Mouse (Mus musculus): Measurements from ENCODE around the gene Gm20517. TPM values are rescaled to one million over a fixed set of nuclear protein-coding genes. Genes with fewer than 3 reads are reported as not detected.

Gm20517 gene
- total RNA-seq, 1 experiment = 5.4 TPM

- Histone ChIP-seq H3K9me3 (ENCODE audit: control insufficient read depth, insufficient read depth, low read depth, low read length) (no peaks in the 10 kb centered on the region), H3K9ac (ENCODE audit: insufficient read depth, low read depth, low read length, poor library complexity, severe bottlenecking) (peak overlapping the region; percentile 80), H3K4me3 (ENCODE audit: insufficient read depth in 1 of 2, low read depth in 1 of 2, low read length in 2 of 2, poor library complexity in 1 of 2, severe bottlenecking in 1 of 2) (peak overlapping the region; percentile 48 to 57), H3K27ac (ENCODE audit: insufficient read depth, low read depth, low read length, poor library complexity, severe bottlenecking) (peak overlapping the region; percentile 84), H3K36me3 (ENCODE audit: control insufficient read depth, insufficient read depth, low read length, poor library complexity, severe bottlenecking) (peaks cover 12% of the 10 kb centered on the region; the same call in 1 of the 2 replicates), H3K4me1 (ENCODE audit: control insufficient read depth in 2 of 2, insufficient read depth in 2 of 2, low read length in 2 of 2, poor library complexity in 1 of 2) (peaks cover 0 to 37% of the 10 kb centered on the region in 2 experiments; a peak in 3 of 4 replicates)
- in situ Hi-C loops (cut with MboI; ENCODE audit: low sequenced_read_pairs in 2 of 2, unreplicated experiment in 2 of 2) = no loop called here
- DNase-seq (ENCODE audit: low read depth, low spot score) = no peak
- no peak for TF ChIP-seq CHD2 (IDR thresholded peaks at IDR 0.05; ENCODE audit: low read depth, low read length)
- no peak for TF ChIP-seq HCFC1 (IDR thresholded peaks at IDR 0.05; ENCODE audit: borderline replicate concordance, insufficient read depth, low read length)
- TF ChIP-seq ZNF384 (IDR thresholded peaks at IDR 0.05; ENCODE audit: low read depth, low read length) = no peak
- TF ChIP-seq ZC3H11A (IDR thresholded peaks at IDR 0.05; ENCODE audit: borderline replicate concordance, low read depth, low read length) = no peak
- TF ChIP-seq MAFK (IDR thresholded peaks at IDR 0.05; ENCODE audit: insufficient read depth, low read depth, low read length) = no peak
Measured at GRCm38 (mm10) chr17:47703556-47703955, 92.2 kb downstream of the Gm20517 start.

GRCm38 (mm10) chr17:47704692-47705091 is 93.3 kb downstream of the Gm20517 start:
- peak overlapping the region; percentile 34 to 48; a peak in 2 of 4 replicates for H3K4me3 ChIP-seq (ENCODE audit: insufficient read depth in 1 of 2, low read depth in 1 of 2, low read length in 2 of 2, poor library complexity in 1 of 2, severe bottlenecking in 1 of 2)
- in situ Hi-C loops (cut with MboI; ENCODE audit: low sequenced_read_pairs in 2 of 2, unreplicated experiment in 2 of 2) = no loop called here

GRCm38 (mm10) chr17:47706196-47706595 is 94.8 kb downstream of the Gm20517 start:
- H3K9ac ChIP-seq (ENCODE audit: insufficient read depth, low read depth, low read length, poor library complexity, severe bottlenecking) = no peak overlapping the region; the same call in 1 of the 2 replicates
- peaks cover 4% of the 10 kb centered on the region; the same call in 1 of the 2 replicates for H3K36me3 ChIP-seq (ENCODE audit: control insufficient read depth, insufficient read depth, low read length, poor library complexity, severe bottlenecking)
- in situ Hi-C loops (cut with MboI; ENCODE audit: low sequenced_read_pairs in 2 of 2, unreplicated experiment in 2 of 2) = no loop called here
- H3K4me1 ChIP-seq (ENCODE audit: control insufficient read depth in 2 of 2, insufficient read depth in 2 of 2, low read length in 2 of 2, poor library complexity in 1 of 2) = peaks cover 6 to 52% of the 10 kb centered on the region in 2 experiments; a peak in 3 of 4 replicates
- no peak for DNase-seq (ENCODE audit: low read depth, low spot score)
- no peaks in the 10 kb centered on the region for H3K9me3 ChIP-seq (ENCODE audit: control insufficient read depth, insufficient read depth, low read depth, low read length)
- no peak overlapping the region for H3K4me3 ChIP-seq (ENCODE audit: insufficient read depth in 1 of 2, low read depth in 1 of 2, low read length in 2 of 2, poor library complexity in 1 of 2, severe bottlenecking in 1 of 2)
- H3K27ac ChIP-seq (ENCODE audit: insufficient read depth, low read depth, low read length, poor library complexity, severe bottlenecking) = no peak overlapping the region
- TF ChIP-seq ZNF384 (IDR thresholded peaks at IDR 0.05; ENCODE audit: low read depth, low read length) (no peak), ZC3H11A (IDR thresholded peaks at IDR 0.05; ENCODE audit: borderline replicate concordance, low read depth, low read length) (no peak), MAFK (IDR thresholded peaks at IDR 0.05; ENCODE audit: insufficient read depth, low read depth, low read length) (no peak), CHD2 (IDR thresholded peaks at IDR 0.05; ENCODE audit: low read depth, low read length) (no peak), HCFC1 (IDR thresholded peaks at IDR 0.05; ENCODE audit: borderline replicate concordance, insufficient read depth, low read length) (no peak)

More at GRCm38 (mm10) chr17:47704692-47705091, 93.3 kb downstream of the Gm20517 start:
- peaks cover 12% of the 10 kb centered on the region; the same call in 1 of the 2 replicates for H3K36me3 ChIP-seq (ENCODE audit: control insufficient read depth, insufficient read depth, low read length, poor library complexity, severe bottlenecking)
- no peak overlapping the region for H3K27ac ChIP-seq (ENCODE audit: insufficient read depth, low read depth, low read length, poor library complexity, severe bottlenecking)
- H3K9ac ChIP-seq (ENCODE audit: insufficient read depth, low read depth, low read length, poor library complexity, severe bottlenecking) = no peak overlapping the region; the same call in 1 of the 2 replicates
- H3K9me3 ChIP-seq (ENCODE audit: control insufficient read depth, insufficient read depth, low read depth, low read length) = no peaks in the 10 kb centered on the region
- TF ChIP-seq ZNF384 (IDR thresholded peaks at IDR 0.05; ENCODE audit: low read depth, low read length) = no peak
- no peak for TF ChIP-seq CHD2 (IDR thresholded peaks at IDR 0.05; ENCODE audit: low read depth, low read length)
- no peak for TF ChIP-seq ZC3H11A (IDR thresholded peaks at IDR 0.05; ENCODE audit: borderline replicate concordance, low read depth, low read length)
- TF ChIP-seq HCFC1 (IDR thresholded peaks at IDR 0.05; ENCODE audit: borderline replicate concordance, insufficient read depth, low read length) = no peak
- no peak for TF ChIP-seq MAFK (IDR thresholded peaks at IDR 0.05; ENCODE audit: insufficient read depth, low read depth, low read length)
- no peak for DNase-seq (ENCODE audit: low read depth, low spot score)
- H3K4me1 ChIP-seq (ENCODE audit: control insufficient read depth in 2 of 2, insufficient read depth in 2 of 2, low read length in 2 of 2, poor library complexity in 1 of 2) = peaks cover 3 to 39% of the 10 kb centered on the region in 2 experiments; a peak in 3 of 4 replicates

- Histone ChIP-seq H3K4me3 (ENCODE audit: insufficient read depth in 1 of 2, low read depth in 1 of 2, low read length in 2 of 2, poor library complexity in 1 of 2, severe bottlenecking in 1 of 2) (no peak overlapping the region), H3K27ac (ENCODE audit: insufficient read depth, low read depth, low read length, poor library complexity, severe bottlenecking) (no peak overlapping the region), H3K4me1 (ENCODE audit: control insufficient read depth in 2 of 2, insufficient read depth in 2 of 2, low read length in 2 of 2, poor library complexity in 1 of 2) (peaks cover 8 to 50% of the 10 kb centered on the region in 2 experiments; a peak in 3 of 4 replicates), H3K9ac (ENCODE audit: insufficient read depth, low read depth, low read length, poor library complexity, severe bottlenecking) (no peak overlapping the region), H3K9me3 (ENCODE audit: control insufficient read depth, insufficient read depth, low read depth, low read length) (no peaks in the 10 kb centered on the region), H3K36me3 (ENCODE audit: control insufficient read depth, insufficient read depth, low read length, poor library complexity, severe bottlenecking) (no peaks in the 10 kb centered on the region; the same call in 1 of the 2 replicates)
- no peak for DNase-seq (ENCODE audit: low read depth, low spot score)
- in situ Hi-C loops (cut with MboI; ENCODE audit: low sequenced_read_pairs in 2 of 2, unreplicated experiment in 2 of 2) = no loop called here
- TF ChIP-seq MAFK (IDR thresholded peaks at IDR 0.05; ENCODE audit: insufficient read depth, low read depth, low read length) (no peak), CHD2 (IDR thresholded peaks at IDR 0.05; ENCODE audit: low read depth, low read length) (no peak), ZC3H11A (IDR thresholded peaks at IDR 0.05; ENCODE audit: borderline replicate concordance, low read depth, low read length) (no peak), ZNF384 (IDR thresholded peaks at IDR 0.05; ENCODE audit: low read depth, low read length) (no peak), HCFC1 (IDR thresholded peaks at IDR 0.05; ENCODE audit: borderline replicate concordance, insufficient read depth, low read length) (no peak)
Measured at GRCm38 (mm10) chr17:47707961-47708360, 96.6 kb downstream of the Gm20517 start.
